Mouse (Mus musculus) megakaryocyte, adult 5-6 weeks (primary cell): ENCODE data around the gene Nap1l5. TPM values are rescaled to one million over a fixed set of nuclear protein-coding genes. Genes with fewer than 3 reads are reported as not detected.

Source experiments
- ATAC-seq: 2 replicates; pipeline ENCODE4 v1.8.0; 2016; ENCODE audit warnings: mild to moderate bottlenecking, inconsistent platforms; ENCODE audit not compliant: poor library complexity, severe bottlenecking
- total RNA-seq, 2 experiments: library from RNA; stranded (forward) in 1 of 2; stranded (reverse) in 1 of 2; fragments of 153-499, 151-499 nt in 1 of 2; fragments of 221-1000, 200-1000 nt in 1 of 2; gene quantifications; 2 replicates each; pipeline versions ENCODE4 v1.2.3 to v1.2.4; 2015 to 2017

Gene Nap1l5
- total RNA-seq (2015) (not detected in 2 replicates), total RNA-seq (2017) (not detected in 2 replicates)

GRCm38 (mm10) chr6:58906852-58907261, at the start of gene Nap1l5:
Gene Nap1l5, minus strand, starts transcription at chr6:58907076.
- peak; percentile 38; the same call in 1 of the 2 replicates for ATAC-seq

- no peak for ATAC-seq
Measured at GRCm38 (mm10) chr6:58951128-58951992, 44.5 kb upstream of the Nap1l5 start.

DNA sequence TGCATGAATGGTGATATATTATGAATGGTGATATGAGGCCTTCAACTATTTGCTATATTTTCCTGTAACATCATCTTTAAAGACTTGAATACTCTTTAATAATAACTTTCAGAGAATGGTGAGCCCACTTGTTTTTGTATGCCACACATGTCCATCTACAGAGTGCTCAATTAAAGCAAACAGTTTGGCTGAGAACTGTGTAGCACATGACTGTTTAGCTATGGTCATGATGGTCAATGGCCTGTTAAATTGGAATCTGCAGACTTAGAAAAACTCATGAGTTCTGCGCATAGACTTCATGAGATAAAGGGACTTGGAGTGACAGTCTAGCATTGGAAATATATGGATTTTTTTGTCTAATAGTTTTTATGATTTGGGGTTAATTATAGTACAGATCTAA, 43.5 kb upstream of the Nap1l5 start:
- ATAC-seq = no peak

DNA sequence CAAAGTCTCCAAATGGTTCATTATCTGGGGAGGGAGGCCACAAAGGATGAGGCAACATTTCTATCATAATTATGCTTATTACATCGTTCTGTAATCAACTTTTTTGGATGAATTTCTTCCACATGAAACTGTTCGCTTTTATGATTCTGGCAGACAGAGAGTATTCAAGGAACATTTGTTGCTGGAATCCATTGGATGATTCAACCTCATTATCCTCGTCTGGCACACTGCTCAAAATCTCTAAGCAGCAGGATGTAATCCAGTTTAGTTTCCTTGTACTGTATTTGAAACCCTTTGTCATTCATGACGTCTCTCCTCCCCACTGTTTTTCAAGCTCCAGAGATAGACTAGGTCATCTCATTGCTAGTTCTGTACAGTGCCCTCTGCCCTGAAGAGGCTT, 40.0 kb upstream of the Nap1l5 start:
- no peak for ATAC-seq

- no peak for ATAC-seq
Measured at GRCm38 (mm10) chr6:58946246-58946645, 39.4 kb upstream of the Nap1l5 start.

DNA sequence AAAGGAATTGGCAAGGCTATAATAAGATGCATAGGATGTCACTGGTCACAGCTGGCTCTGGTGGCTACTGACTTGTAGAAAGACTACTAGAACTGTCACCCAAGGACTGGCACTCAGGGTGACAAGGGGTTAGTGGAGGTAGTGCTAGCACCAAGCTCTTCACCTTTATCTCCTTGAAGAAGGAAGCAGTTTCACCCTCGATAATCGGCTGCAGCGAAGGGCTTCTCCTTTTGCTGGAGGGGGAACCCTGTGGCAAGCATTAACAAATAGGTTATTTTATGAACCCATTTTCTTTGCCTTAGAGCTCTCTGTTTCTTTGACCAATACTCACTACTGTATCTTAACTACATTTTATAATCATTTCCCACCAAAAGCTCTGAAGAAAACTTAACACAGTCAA, 37.1 kb upstream of the Nap1l5 start:
- ATAC-seq = peak; percentile 55

DNA sequence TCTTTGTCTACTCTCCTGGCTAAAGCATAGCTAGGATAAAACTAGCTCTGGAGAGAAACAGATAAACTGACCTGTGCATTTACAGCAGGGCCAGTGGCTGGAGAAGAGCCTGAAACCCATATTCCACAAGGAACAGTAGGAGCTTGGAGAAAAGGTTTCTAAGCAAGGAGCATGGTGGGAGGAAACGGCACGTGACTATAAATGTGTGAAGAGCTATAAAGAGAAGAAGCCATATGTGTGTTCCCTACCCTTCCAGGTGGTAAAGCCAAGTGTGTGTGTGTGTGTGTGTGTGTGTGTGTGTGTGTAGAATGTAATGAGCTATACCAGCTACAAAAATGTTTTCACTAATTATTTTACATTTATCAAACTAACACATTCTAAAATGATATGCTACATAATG, 35.4 kb upstream of the Nap1l5 start:
- ATAC-seq = no peak

DNA sequence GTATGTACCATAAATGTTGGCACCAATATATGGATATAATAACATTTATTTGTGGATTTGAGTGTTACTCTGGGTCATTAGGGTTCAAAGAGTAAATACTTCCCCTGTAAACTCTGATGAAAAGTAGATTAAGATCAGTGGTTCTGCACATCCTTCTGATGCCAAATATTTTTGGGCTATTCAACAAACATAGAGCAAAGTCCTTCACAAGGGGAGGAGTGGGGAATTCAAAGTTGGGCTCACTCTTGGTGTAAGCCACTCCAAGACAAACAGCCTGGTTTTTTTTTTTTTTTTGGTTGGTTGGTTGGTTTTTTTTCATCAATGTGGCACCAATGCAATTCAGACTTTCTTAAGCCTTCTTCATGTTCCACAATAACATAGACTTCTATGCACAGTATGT, 30.9 kb upstream of the Nap1l5 start:
- ATAC-seq = no peak

DNA sequence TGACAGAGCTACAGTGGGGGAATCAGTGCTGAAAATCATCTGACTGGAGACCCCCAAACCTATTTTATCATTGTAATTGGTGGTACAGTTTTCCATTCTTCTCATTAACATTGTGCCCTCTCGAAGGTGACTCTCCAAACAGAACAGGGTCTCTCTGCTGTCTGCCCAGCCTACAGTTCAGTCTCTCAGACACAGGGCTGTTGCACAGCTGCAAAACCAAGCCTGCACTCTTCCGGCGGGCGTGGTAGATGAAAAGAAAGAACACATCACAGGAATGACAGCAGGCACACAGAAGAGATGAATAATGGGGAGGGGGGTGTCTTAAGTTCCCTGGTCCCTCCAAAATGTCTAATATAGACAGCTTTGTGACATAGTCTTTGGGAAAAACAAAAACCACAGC, 27.3 kb upstream of the Nap1l5 start:
- ATAC-seq = no peak

- ATAC-seq = no peak
Measured at GRCm38 (mm10) chr6:58933189-58933913, 26.5 kb upstream of the Nap1l5 start.

GRCm38 (mm10) chr6:58932515-58933188, 25.8 kb upstream of the Nap1l5 start:
- no peak for ATAC-seq

GRCm38 (mm10) chr6:58931149-58931548, 24.3 kb upstream of the Nap1l5 start:
- no peak for ATAC-seq

DNA sequence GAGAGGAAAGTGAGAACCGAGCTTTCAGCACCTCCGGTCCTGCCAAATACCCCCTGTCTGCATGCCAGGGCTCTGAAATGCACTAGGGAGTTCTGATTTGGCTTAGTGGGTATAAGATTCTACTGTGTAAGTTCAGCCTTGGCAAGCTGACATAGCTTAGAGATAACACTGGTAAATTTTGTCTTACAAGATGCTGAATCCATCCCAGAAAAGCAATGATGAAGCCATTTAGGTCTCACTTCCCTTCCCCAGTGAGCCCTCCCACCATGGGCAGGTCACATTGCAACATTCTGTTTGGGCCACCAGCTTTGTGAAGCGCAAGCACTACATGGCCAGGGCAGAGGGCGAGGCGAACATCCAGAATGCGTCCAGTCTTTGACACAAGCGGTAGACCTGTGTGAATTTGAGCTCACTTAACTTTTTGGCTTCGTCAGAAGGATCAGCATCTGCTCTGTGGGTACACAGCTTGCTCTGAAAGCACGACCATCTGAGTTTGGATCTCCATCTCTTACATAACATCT, 23.1 kb upstream of the Nap1l5 start:
- ATAC-seq = peak; percentile 49

- ATAC-seq = no peak
Measured at GRCm38 (mm10) chr6:58927881-58928280, 21.0 kb upstream of the Nap1l5 start.

- peak; percentile 45 for ATAC-seq
Measured at GRCm38 (mm10) chr6:58922511-58922910, 15.6 kb upstream of the Nap1l5 start.

- ATAC-seq = peak; percentile 20; the same call in 1 of the 2 replicates
Measured at GRCm38 (mm10) chr6:58921623-58922022, 14.7 kb upstream of the Nap1l5 start.

DNA sequence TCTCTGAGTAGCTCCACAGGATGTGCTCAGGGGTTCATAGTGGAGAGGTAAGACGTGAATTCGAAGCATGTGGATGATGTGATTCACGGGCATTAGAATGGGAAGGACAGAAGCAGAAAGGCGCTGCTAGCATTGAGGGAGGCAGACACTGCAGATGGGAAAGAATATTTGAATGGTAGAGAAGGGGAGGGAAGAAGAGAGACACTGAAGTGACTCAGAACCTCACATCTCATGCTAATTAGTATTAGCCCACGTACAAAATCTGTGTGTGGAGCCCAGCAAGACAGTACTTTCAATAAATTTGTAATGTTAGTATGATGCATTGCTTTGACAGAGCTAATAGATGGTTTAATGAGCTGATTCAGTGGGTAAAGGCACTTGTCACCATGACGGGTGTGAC, 13.9 kb upstream of the Nap1l5 start:
- ATAC-seq = no peak

GRCm38 (mm10) chr6:58916498-58916897, 9.6 kb upstream of the Nap1l5 start:
- ATAC-seq = peak; percentile 93

- ATAC-seq = no peak
Measured at GRCm38 (mm10) chr6:58913971-58914370, 7.1 kb upstream of the Nap1l5 start.

DNA sequence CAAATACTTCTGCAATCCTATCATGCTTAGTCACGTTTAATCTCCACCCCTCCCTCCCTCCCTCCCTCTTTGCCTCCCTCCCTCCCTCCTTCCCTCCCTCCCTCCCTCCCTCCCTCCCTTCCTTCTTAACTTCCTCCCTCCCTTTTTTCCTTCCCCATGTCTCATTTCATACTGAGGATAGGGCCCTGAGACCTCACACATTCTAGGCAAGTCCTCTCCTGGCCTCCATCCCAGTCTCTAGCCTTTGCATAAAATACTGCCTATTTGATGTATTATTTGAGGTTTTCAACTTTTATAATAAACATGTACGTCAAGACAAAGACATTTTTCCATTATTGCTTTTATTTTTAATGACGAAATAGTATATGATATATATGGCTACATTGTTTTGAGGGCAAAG, 6.7 kb upstream of the Nap1l5 start:
- ATAC-seq = no peak

DNA sequence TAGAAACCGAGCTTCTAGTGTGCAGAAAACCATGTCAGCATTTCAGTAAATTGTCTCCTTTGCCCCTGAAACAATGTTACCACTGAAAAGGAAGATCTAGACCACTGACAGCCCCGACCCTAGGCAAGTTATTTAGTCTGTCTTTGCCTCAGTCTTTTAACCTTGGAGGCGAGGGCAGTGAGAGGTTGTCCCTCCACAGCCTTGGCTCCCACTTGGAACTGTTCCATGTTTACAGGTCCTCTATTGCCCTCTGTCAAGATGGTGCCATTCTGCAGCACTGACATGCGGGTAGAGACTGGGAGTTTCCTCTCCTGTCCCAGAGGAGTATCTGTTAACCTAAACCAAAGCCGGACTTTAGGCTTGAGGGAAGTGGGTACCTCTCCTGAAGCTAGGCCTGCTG, 6.0 kb upstream of the Nap1l5 start:
- no peak for ATAC-seq
